Mouse (Mus musculus): ENCODE measurements at regions not wholly inside any gene's neighbourhood (a gene's known extent, or its start where the extent isn't known, plus 50 kb on each side); places are given as distances from the start of the nearest gene placed in this dataset.

GRCm38 (mm10) chr6:112097699-112098098, 175.9 kb upstream of the Lmcd1 start:
- no peak for ATAC-seq (ENCODE audit: low FRiP score, low read depth)
- no peaks in the 10 kb centered on the region for H3K4me1 ChIP-seq (ENCODE audit: control insufficient read depth, insufficient read depth, low read length)
- H3K4me3 ChIP-seq (replicated peaks; ENCODE audit: low read length) = no peak overlapping the region
- no peaks in the 10 kb centered on the region for H3K36me3 ChIP-seq (ENCODE audit: control insufficient read depth, insufficient read depth, low read length)
- no peak overlapping the region for H3K9ac ChIP-seq (ENCODE audit: low read depth, low read length, severe bottlenecking)
- DNase-seq (ENCODE audit: low spot score) = no peak
- no peak overlapping the region for H3K4me2 ChIP-seq (replicated peaks; ENCODE audit: low read depth, low read length, severe bottlenecking)
- WGBS = 62% methylated on average over 3 of the region's 3 CpGs
- no peak overlapping the region for H3K27ac ChIP-seq (replicated peaks; ENCODE audit: low read depth, low read length)
- H3K27me3 ChIP-seq (ENCODE audit: control insufficient read depth, insufficient read depth, low read length) = no peaks in the 10 kb centered on the region
- H3K9me3 ChIP-seq (ENCODE audit: control insufficient read depth, low read length) = no peaks in the 10 kb centered on the region
- TF ChIP-seq POLR2A (IDR thresholded peaks at IDR 0.05; ENCODE audit: borderline replicate concordance, extremely low read depth, insufficient read depth, insufficient read length) = no peak

GRCm38 (mm10) chr6:112108651-112109050, 164.9 kb upstream of the Lmcd1 start:
- Histone ChIP-seq H3K36me3 (ENCODE audit: control insufficient read depth, insufficient read depth, low read length) (no peaks in the 10 kb centered on the region), H3K9ac (ENCODE audit: low read depth, low read length, severe bottlenecking) (no peak overlapping the region), H3K4me2 (replicated peaks; ENCODE audit: low read depth, low read length, severe bottlenecking) (no peak overlapping the region), H3K27ac (replicated peaks; ENCODE audit: low read depth, low read length) (no peak overlapping the region), H3K27me3 (ENCODE audit: control insufficient read depth, insufficient read depth, low read length) (no peaks in the 10 kb centered on the region), H3K4me1 (ENCODE audit: control insufficient read depth, insufficient read depth, low read length) (no peaks in the 10 kb centered on the region), H3K9me3 (ENCODE audit: control insufficient read depth, low read length) (no peaks in the 10 kb centered on the region), H3K4me3 (replicated peaks; ENCODE audit: low read length) (no peak overlapping the region)
- ATAC-seq (ENCODE audit: low FRiP score, low read depth) (no peak), DNase-seq (ENCODE audit: low spot score) (peak; percentile 3)
- 78% methylated on average over 13 of the region's 13 CpGs for WGBS
- no peak for TF ChIP-seq POLR2A (IDR thresholded peaks at IDR 0.05; ENCODE audit: borderline replicate concordance, extremely low read depth, insufficient read depth, insufficient read length)

GRCm38 (mm10) chr6:112119180-112119579, 154.4 kb upstream of the Lmcd1 start:
- ATAC-seq (ENCODE audit: low FRiP score, low read depth) = no peak
- TF ChIP-seq POLR2A (IDR thresholded peaks at IDR 0.05; ENCODE audit: borderline replicate concordance, extremely low read depth, insufficient read depth, insufficient read length) = no peak

GRCm38 (mm10) chr6:112133522-112133921, 140.0 kb upstream of the Lmcd1 start:
- no peaks in the 10 kb centered on the region for H3K9me3 ChIP-seq (ENCODE audit: control insufficient read depth, low read length)
- ATAC-seq (ENCODE audit: low FRiP score, low read depth) (no peak), DNase-seq (ENCODE audit: low spot score) (peak; percentile 16)
- H3K4me3 ChIP-seq (replicated peaks; ENCODE audit: low read length) = no peak overlapping the region
- TF ChIP-seq POLR2A (IDR thresholded peaks at IDR 0.05; ENCODE audit: borderline replicate concordance, extremely low read depth, insufficient read depth, insufficient read length) = no peak
- no peak overlapping the region for H3K27ac ChIP-seq (replicated peaks; ENCODE audit: low read depth, low read length)
- H3K27me3 ChIP-seq (ENCODE audit: control insufficient read depth, insufficient read depth, low read length) = no peaks in the 10 kb centered on the region
- H3K9ac ChIP-seq (ENCODE audit: low read depth, low read length, severe bottlenecking) = no peak overlapping the region
- no peaks in the 10 kb centered on the region for H3K36me3 ChIP-seq (ENCODE audit: control insufficient read depth, insufficient read depth, low read length)
- H3K4me1 ChIP-seq (ENCODE audit: control insufficient read depth, insufficient read depth, low read length) = no peaks in the 10 kb centered on the region
- H3K4me2 ChIP-seq (replicated peaks; ENCODE audit: low read depth, low read length, severe bottlenecking) = no peak overlapping the region
- WGBS = 21% methylated on average over 3 of the region's 3 CpGs

More at GRCm38 (mm10) chr6:112119180-112119579, 154.4 kb upstream of the Lmcd1 start:
- H3K4me2 ChIP-seq (replicated peaks; ENCODE audit: low read depth, low read length, severe bottlenecking) = no peak overlapping the region
- no peaks in the 10 kb centered on the region for H3K27me3 ChIP-seq (ENCODE audit: control insufficient read depth, insufficient read depth, low read length)
- H3K9me3 ChIP-seq (ENCODE audit: control insufficient read depth, low read length) = no peaks in the 10 kb centered on the region
- H3K4me3 ChIP-seq (replicated peaks; ENCODE audit: low read length) = no peak overlapping the region
- no peak overlapping the region for H3K27ac ChIP-seq (replicated peaks; ENCODE audit: low read depth, low read length)
- DNase-seq (ENCODE audit: low spot score) = no peak
- H3K4me1 ChIP-seq (ENCODE audit: control insufficient read depth, insufficient read depth, low read length) = no peaks in the 10 kb centered on the region
- no peak overlapping the region for H3K9ac ChIP-seq (ENCODE audit: low read depth, low read length, severe bottlenecking)
- WGBS = 36% methylated on average over 2 of the region's 2 CpGs
- H3K36me3 ChIP-seq (ENCODE audit: control insufficient read depth, insufficient read depth, low read length) = no peaks in the 10 kb centered on the region

- Histone ChIP-seq H3K27me3 (ENCODE audit: control insufficient read depth, insufficient read depth, low read length) (no peaks in the 10 kb centered on the region), H3K27ac (replicated peaks; ENCODE audit: low read depth, low read length) (no peak overlapping the region), H3K9ac (ENCODE audit: low read depth, low read length, severe bottlenecking) (no peak overlapping the region), H3K4me2 (replicated peaks; ENCODE audit: low read depth, low read length, severe bottlenecking) (no peak overlapping the region), H3K36me3 (ENCODE audit: control insufficient read depth, insufficient read depth, low read length) (no peaks in the 10 kb centered on the region), H3K4me3 (replicated peaks; ENCODE audit: low read length) (no peak overlapping the region), H3K4me1 (ENCODE audit: control insufficient read depth, insufficient read depth, low read length) (no peaks in the 10 kb centered on the region), H3K9me3 (ENCODE audit: control insufficient read depth, low read length) (no peaks in the 10 kb centered on the region)
- DNase-seq (ENCODE audit: low spot score) = no peak
- WGBS = 56% methylated on average over 10 of the region's 10 CpGs
- ATAC-seq (ENCODE audit: low FRiP score, low read depth) = no peak
- no peak for TF ChIP-seq POLR2A (IDR thresholded peaks at IDR 0.05; ENCODE audit: borderline replicate concordance, extremely low read depth, insufficient read depth, insufficient read length)
Measured at GRCm38 (mm10) chr6:112152535-112153364, 120.8 kb upstream of the Lmcd1 start.

Measured in limb, embryonic 14.5 days (tissue).